Mouse (Mus musculus) liver, embryonic 14.5 days (tissue): ENCODE results near the gene Scn2a.

Experiments used
- CTCF ChIP-seq: IDR thresholded peaks from 2 replicates; pipeline ENCODE4 v1.5.1; 2016; ENCODE audit warnings: antibody characterized with exemption, low read depth, control low read depth
- EP300 ChIP-seq: IDR thresholded peaks from 2 replicates; pipeline ENCODE4 v1.6.1; 2016; ENCODE audit warnings: antibody characterized with exemption, low read depth

- TF ChIP-seq EP300 = no peak
- TF ChIP-seq CTCF = no peak
Measured at GRCm38 (mm10) chr2:65806556-65806955, 186.0 kb downstream of the Scn2a start.
